Mouse (Mus musculus): Measurements from ENCODE around the gene Vav3. TPM values are rescaled to one million over a fixed set of nuclear protein-coding genes. Genes with fewer than 3 reads are reported as not detected.

Gene Vav3
- polyA plus RNA-seq, 1 experiment from 2014 or later, result 8.7 TPM

DNA sequence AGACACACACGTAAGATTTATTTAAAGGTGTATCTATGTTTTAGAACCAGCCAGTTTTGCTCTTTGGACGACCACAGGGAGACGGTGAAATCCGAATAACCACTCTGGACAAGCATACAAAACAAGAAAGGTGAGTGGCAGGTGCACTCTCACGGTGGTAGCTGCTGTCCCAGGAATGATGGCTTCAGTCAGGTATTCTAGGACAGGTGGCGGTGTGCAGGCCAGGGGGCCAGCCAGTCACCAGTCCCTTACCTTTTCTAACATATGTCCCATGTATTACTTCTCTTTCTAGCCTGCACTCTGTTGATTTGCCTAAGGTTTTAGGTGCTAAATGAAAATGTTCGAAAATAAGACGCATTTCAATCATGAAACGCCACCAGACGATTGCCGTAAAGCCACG, 185.4 kb downstream of the Vav3 start:
- ATAC-seq (ENCODE audit: insufficient number of reproducible peaks, insufficient read depth, low FRiP score, low TSS enrichment), result no peak
- WGBS, result 87% methylated on average over 12 of the region's 12 CpGs
- H3K9me3 ChIP-seq, result no peaks in the 10 kb centered on the region
- no peak overlapping the region for H3K9ac ChIP-seq
- no peaks in the 10 kb centered on the region for H3K36me3 ChIP-seq
- no peaks in the 10 kb centered on the region for H3K27me3 ChIP-seq
- no peak overlapping the region for H3K27ac ChIP-seq
- no peak overlapping the region for H3K4me3 ChIP-seq
- H3K4me2 ChIP-seq (replicated peaks), result no peak overlapping the region
- H3K4me1 ChIP-seq, result no peaks in the 10 kb centered on the region

DNA sequence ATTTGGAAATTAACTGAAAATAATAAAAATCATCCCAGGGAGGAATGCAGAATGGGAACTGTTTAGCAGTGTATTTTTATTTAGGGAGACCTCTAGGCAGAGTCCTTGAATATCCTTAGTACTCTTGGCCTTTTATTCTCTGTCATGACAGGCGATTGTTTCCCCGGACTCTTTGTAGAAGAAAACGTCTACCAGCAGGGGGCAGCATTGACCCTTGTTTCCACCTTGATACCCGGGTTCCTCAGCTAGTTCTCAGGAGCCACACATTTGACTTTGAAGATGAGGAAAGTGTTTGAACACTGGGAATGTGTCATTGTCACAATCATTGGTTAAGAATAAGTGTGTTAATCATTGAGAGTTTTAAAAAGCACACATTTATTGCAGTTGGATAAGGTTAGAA, 185.8 kb downstream of the Vav3 start:
- no peaks in the 10 kb centered on the region for H3K36me3 ChIP-seq
- no peak overlapping the region for H3K27ac ChIP-seq
- 12% methylated on average over 4 of the region's 4 CpGs for WGBS
- no peaks in the 10 kb centered on the region for H3K4me1 ChIP-seq
- no peak overlapping the region for H3K4me2 ChIP-seq (replicated peaks)
- no peaks in the 10 kb centered on the region for H3K27me3 ChIP-seq
- ATAC-seq (ENCODE audit: insufficient number of reproducible peaks, insufficient read depth, low FRiP score, low TSS enrichment), result no peak
- no peak overlapping the region for H3K9ac ChIP-seq
- H3K9me3 ChIP-seq, result no peaks in the 10 kb centered on the region
- no peak overlapping the region for H3K4me3 ChIP-seq

DNA sequence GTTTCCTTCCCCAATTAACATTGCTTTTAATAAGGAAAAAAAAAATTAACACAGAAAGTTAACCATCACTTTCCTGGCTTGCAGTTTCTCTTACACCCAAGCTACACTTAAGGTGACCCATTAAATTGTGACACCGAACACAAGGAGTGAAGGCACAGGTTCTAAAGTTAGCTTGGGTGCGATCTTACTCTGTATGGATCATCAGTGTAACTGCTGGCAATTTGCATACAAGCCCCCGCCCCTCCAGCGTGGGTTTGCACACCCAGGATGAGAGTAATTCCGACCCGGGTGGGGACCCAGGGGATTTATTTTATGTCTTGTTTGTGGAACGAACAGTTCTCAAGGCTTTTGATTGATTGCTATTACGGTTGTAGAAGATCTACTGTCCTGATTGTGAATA, 186.2 kb downstream of the Vav3 start:
- WGBS, result 71% methylated on average over 8 of the region's 8 CpGs
- H3K36me3 ChIP-seq, result no peaks in the 10 kb centered on the region
- H3K9ac ChIP-seq, result no peak overlapping the region
- no peak overlapping the region for H3K4me3 ChIP-seq
- H3K27ac ChIP-seq, result no peak overlapping the region
- H3K9me3 ChIP-seq, result no peaks in the 10 kb centered on the region
- H3K4me2 ChIP-seq (replicated peaks), result no peak overlapping the region
- no peak for ATAC-seq (ENCODE audit: insufficient number of reproducible peaks, insufficient read depth, low FRiP score, low TSS enrichment)
- no peaks in the 10 kb centered on the region for H3K27me3 ChIP-seq
- no peaks in the 10 kb centered on the region for H3K4me1 ChIP-seq

DNA sequence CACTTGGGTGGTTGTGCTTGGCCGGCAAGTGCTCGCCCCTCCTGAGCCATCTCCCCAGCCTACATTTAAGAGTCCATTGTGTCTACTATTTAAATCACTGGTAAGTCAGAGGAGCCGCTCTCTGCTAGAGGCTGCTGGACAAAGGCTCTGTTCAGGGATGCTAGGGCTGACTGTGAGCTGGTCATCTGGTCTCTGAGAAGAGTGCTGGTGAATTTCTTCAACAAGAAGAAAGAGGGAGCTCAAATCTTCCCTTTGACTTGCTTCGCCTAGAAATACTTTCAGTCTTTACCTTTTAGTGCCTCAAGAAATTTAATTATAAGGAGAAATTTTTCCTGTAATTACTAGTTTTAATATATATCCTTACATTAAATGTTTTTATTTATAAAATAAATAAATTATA, 188.2 kb downstream of the Vav3 start:
- WGBS, result 57% methylated on average over 4 of the region's 4 CpGs
- H3K36me3 ChIP-seq, result no peaks in the 10 kb centered on the region

DNA sequence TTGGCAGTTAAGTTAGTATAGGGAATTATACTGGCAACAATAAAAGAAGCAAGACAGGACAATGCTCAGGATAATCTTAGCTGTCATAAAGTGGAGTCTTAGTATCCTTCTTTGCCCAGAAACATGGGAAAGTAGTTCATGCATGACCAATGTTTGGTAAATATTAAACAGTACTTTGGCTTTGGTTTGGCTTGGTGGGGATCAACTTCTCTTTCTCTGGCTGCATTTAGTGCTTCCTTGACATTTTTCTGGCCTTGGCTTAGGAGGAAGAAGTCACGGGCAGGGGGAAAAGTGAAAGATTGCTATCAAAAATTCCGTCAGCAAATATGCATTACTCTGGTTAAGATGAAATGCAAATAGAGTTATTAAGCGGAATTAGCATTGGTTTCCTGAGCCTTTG, 197.2 kb downstream of the Vav3 start:
- Histone ChIP-seq H3K4me2 (replicated peaks) (no peak overlapping the region), H3K27me3 (no peaks in the 10 kb centered on the region), H3K9me3 (no peaks in the 10 kb centered on the region), H3K36me3 (no peaks in the 10 kb centered on the region), H3K4me3 (no peak overlapping the region), H3K27ac (no peak overlapping the region), H3K9ac (no peak overlapping the region), H3K4me1 (no peaks in the 10 kb centered on the region)
- WGBS, result 65% methylated on average over 3 of the region's 3 CpGs
- ATAC-seq (ENCODE audit: insufficient number of reproducible peaks, insufficient read depth, low FRiP score, low TSS enrichment), result no peak

More for the DNA sequence above, 188.2 kb downstream of the Vav3 start:
- Histone ChIP-seq H3K4me3 (no peak overlapping the region), H3K27me3 (no peaks in the 10 kb centered on the region), H3K9me3 (no peaks in the 10 kb centered on the region), H3K9ac (no peak overlapping the region), H3K27ac (no peak overlapping the region), H3K4me1 (no peaks in the 10 kb centered on the region), H3K4me2 (replicated peaks) (no peak overlapping the region)
- no peak for ATAC-seq (ENCODE audit: insufficient number of reproducible peaks, insufficient read depth, low FRiP score, low TSS enrichment)

DNA sequence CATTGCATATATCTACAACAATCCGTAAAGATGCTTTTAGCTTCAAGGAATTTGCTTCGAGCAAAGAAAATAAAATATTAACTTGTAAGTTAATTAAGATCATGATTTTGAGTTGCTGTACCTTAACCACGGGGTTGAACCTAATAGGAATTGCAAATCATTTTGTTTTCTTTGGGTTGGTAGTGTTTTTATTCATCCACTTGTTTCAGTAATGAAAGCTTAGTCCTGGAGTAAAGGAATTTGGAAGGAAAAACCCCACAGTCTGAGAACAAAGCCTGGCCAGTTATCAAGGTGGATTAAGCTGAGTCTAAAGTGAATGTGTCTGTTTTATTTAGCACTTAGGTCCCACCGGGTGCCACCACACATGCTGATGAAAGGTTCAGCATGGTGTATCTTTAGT, 199.6 kb downstream of the Vav3 start:
- Histone ChIP-seq H3K4me3 (no peak overlapping the region), H3K9ac (no peak overlapping the region), H3K27me3 (no peaks in the 10 kb centered on the region), H3K36me3 (no peaks in the 10 kb centered on the region), H3K9me3 (no peaks in the 10 kb centered on the region), H3K27ac (no peak overlapping the region), H3K4me2 (replicated peaks) (no peak overlapping the region), H3K4me1 (no peaks in the 10 kb centered on the region)
- no peak for ATAC-seq (ENCODE audit: insufficient number of reproducible peaks, insufficient read depth, low FRiP score, low TSS enrichment)
- WGBS, result 52% methylated on average over 4 of the region's 4 CpGs

DNA sequence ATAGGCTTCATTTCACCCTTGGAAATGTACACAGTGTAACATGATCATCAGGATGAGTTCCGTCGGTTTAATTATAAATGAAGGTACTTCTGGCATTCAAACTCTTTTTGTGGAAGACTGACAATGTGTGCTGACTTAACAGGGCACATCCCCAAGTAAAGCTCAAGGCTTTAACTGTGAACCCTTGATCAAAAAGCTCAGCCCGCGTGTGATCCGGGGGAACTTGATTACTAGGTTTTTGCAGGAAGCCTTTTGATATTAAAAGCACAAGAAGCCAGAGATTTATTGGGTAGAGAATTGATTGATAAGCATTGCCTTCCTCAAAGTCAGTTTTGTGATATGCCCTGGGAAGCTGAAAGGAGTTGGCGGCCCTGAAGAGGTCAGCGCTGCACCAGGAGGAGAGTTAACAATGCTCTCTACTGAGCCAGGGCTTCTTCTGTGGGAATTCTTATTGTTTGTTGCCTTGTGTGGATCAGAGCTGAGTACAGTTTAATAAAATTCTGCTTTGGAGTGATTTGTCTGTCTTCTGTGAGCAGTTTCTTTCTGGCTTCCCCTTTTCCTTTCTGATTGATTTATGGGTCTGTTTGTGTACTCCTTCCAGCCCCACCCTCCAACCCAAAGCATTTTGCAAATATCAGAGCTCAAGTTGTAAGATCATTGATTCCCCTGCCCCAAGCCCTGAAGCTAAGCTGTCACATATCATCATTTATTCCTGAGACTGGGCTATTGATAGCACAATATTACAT, 204.2 kb downstream of the Vav3 start:
- Histone ChIP-seq H3K4me2 (replicated peaks) (no peak overlapping the region), H3K36me3 (no peaks in the 10 kb centered on the region), H3K27me3 (no peaks in the 10 kb centered on the region), H3K4me1 (no peaks in the 10 kb centered on the region), H3K9ac (no peak overlapping the region), H3K27ac (no peak overlapping the region), H3K9me3 (no peaks in the 10 kb centered on the region), H3K4me3 (no peak overlapping the region)
- no peak for ATAC-seq (ENCODE audit: insufficient number of reproducible peaks, insufficient read depth, low FRiP score, low TSS enrichment)
- WGBS, result 65% methylated on average over 7 of the region's 7 CpGs

DNA sequence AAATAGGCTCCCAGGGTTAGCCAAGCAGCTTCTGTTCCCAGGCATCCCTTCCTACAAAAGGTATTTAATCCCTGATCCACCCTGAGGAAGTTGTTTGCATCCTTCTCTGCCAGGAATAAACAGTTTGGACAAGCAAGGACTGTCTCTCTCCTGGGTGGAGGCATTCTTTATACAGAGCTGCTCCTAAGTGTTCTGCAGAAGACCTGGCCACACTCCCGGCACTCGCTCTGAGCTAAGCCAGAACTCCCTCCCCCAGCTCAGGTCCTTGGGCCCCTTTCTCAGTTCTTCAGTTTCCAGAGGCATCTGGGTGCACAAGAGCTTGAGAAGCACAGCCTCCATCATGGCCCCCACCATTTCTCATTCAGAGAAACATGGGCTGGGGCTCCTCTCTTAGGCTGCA, 216.9 kb downstream of the Vav3 start:
- Histone ChIP-seq H3K4me1 (no peaks in the 10 kb centered on the region), H3K27ac (no peak overlapping the region), H3K27me3 (no peaks in the 10 kb centered on the region), H3K9ac (no peak overlapping the region), H3K9me3 (no peaks in the 10 kb centered on the region), H3K4me2 (replicated peaks) (no peak overlapping the region), H3K36me3 (no peaks in the 10 kb centered on the region), H3K4me3 (no peak overlapping the region)
- ATAC-seq (ENCODE audit: insufficient number of reproducible peaks, insufficient read depth, low FRiP score, low TSS enrichment), result no peak
- 63% methylated on average over 2 of the region's 2 CpGs for WGBS

DNA sequence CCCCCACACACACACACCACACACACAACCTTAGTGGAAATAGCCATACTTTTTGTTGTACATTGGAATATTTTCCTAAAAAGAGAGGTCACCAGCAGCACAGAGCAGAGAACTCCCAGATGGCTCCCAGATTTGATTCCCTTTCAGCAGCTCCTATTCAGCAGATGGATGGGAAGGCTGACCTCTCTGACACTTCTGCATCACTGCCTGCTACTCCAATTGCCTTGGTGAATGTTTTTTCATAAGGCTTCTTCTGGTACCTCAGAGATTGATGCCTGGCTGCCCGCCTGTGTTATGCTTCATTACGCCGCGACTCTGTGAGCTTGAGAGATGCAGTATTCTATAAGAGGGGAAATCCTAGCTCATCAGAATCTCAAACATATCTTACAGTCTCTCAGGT, 220.8 kb downstream of the Vav3 start:
- Histone ChIP-seq H3K9me3 (no peaks in the 10 kb centered on the region), H3K27ac (no peak overlapping the region), H3K9ac (no peak overlapping the region), H3K4me1 (no peaks in the 10 kb centered on the region), H3K4me2 (replicated peaks) (no peak overlapping the region), H3K36me3 (no peaks in the 10 kb centered on the region), H3K4me3 (no peak overlapping the region), H3K27me3 (no peaks in the 10 kb centered on the region)
- WGBS, result 63% methylated on average over 4 of the region's 4 CpGs
- no peak for ATAC-seq (ENCODE audit: insufficient number of reproducible peaks, insufficient read depth, low FRiP score, low TSS enrichment)

DNA sequence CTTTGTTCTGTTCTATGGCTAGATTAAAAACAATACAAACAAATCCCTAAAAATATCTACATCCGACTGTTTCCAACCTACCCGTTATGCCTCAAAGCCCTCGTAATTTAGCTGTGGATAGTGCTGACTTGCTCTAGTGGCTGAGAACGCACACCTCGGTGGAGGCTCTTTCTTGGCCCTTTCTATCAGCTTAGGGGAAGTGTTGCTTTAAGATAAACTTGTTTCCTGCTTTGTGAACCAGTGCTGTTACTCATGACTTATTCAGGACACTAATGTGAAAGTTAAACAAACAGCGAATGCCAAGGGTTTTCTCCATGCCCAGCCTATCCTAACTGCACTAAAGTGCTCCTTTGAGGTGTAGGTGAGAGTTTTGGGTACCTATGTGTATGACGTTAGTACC, 221.3 kb downstream of the Vav3 start:
- 79% methylated on average over 7 of the region's 7 CpGs for WGBS
- Histone ChIP-seq H3K9ac (no peak overlapping the region), H3K36me3 (no peaks in the 10 kb centered on the region), H3K9me3 (no peaks in the 10 kb centered on the region), H3K27me3 (no peaks in the 10 kb centered on the region), H3K4me2 (replicated peaks) (no peak overlapping the region), H3K4me3 (no peak overlapping the region), H3K4me1 (no peaks in the 10 kb centered on the region), H3K27ac (no peak overlapping the region)
- ATAC-seq (ENCODE audit: insufficient number of reproducible peaks, insufficient read depth, low FRiP score, low TSS enrichment), result no peak

DNA sequence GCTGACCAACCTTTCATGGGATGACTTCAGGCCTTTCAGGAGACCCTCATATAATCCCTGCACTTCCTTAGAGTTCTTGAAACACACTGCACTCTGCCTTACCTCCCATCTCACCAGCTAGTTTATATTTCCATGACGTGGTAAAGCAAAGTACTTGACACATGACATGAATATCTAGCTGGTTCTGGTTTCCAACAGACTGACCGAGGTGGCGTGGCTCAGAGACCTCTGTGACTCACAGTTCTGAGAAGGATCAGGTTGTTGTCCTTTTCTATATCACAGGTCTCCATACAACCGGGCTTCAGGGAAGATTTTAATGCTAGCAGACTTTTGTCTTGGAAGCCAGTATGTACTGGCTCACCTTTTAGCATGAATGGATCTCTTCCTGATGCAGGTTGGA, 221.8 kb downstream of the Vav3 start:
- Histone ChIP-seq H3K27ac (no peak overlapping the region), H3K4me3 (no peak overlapping the region)
- 86% methylated on average over 4 of the region's 4 CpGs for WGBS

DNA sequence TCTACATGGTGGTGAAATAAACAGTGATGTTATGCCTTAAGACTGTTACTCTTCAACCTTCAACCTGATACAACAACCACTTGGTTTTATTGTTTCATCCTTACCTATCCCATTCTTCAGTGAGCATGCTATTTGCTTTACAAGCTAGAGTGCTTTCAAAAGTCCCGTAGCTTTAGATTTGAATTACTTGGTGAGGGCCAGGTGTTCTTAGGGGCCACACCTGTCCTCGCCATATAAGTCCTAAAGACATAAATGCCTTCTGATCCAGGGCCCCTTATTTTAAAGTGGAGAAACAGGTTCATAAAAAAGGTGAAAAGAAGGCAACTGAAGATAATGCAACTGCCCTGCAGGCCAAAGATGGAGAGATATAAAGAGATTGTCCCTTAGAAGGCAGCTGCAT, 224.0 kb downstream of the Vav3 start:
- 79% methylated on average over 2 of the region's 2 CpGs for WGBS
- Histone ChIP-seq H3K27me3 (no peaks in the 10 kb centered on the region), H3K27ac (no peak overlapping the region), H3K4me2 (replicated peaks) (no peak overlapping the region), H3K4me3 (no peak overlapping the region), H3K9ac (no peak overlapping the region), H3K36me3 (no peaks in the 10 kb centered on the region), H3K9me3 (no peaks in the 10 kb centered on the region), H3K4me1 (no peaks in the 10 kb centered on the region)
- no peak for ATAC-seq (ENCODE audit: insufficient number of reproducible peaks, insufficient read depth, low FRiP score, low TSS enrichment)

More for the DNA sequence above, 221.8 kb downstream of the Vav3 start:
- Histone ChIP-seq H3K9me3 (no peaks in the 10 kb centered on the region), H3K9ac (no peak overlapping the region), H3K4me1 (no peaks in the 10 kb centered on the region), H3K36me3 (no peaks in the 10 kb centered on the region), H3K27me3 (no peaks in the 10 kb centered on the region), H3K4me2 (replicated peaks) (no peak overlapping the region)
- ATAC-seq (ENCODE audit: insufficient number of reproducible peaks, insufficient read depth, low FRiP score, low TSS enrichment), result no peak

Measured in embryonic facial prominence, embryonic 12.5 days (tissue).